8 mouse cellular contexts compared by ENCODE assay signal in genomic region chr13:109116342-109117201, GRCm38 (mm10).
A peak's percentile ranks its signal among the peaks of the same experiment; 100 is the strongest.
DNase-seq lines count a peak whose midpoint lies in the region; ATAC-seq and TF ChIP-seq lines count a peak whose summit lies in the region.

No protein-coding gene starts in this region.

- H3K9ac ChIP-seq in lung, embryonic 16.5 days (ENCODE audit: low read length), result no peak overlapping the region
- H3K9ac ChIP-seq in kidney, postnatal 0 days (ENCODE audit: low read depth, low read length), result no peak overlapping the region
- no peak overlapping the region for H3K9ac ChIP-seq in liver, embryonic 12.5 days
- H3K9ac ChIP-seq in neural tube, embryonic 15.5 days (replicated peaks), result peak overlapping the region; percentile 69

- under 1% methylated on average over 50 of the region's 63 CpGs for WGBS in lung, embryonic 16.5 days
- WGBS in kidney, postnatal 0 days, result under 1% methylated on average over 58 of the region's 63 CpGs
- WGBS in liver, embryonic 12.5 days (ENCODE audit: insufficient replicate concordance), result under 1% methylated on average over 39 of the region's 63 CpGs
- under 1% methylated on average over 63 of the region's 63 CpGs for WGBS in neural tube, embryonic 15.5 days

- H3K27me3 ChIP-seq in lung, embryonic 16.5 days (ENCODE audit: control insufficient read depth, insufficient read depth, low read depth, low read length), result peaks cover 17% of the 10 kb centered on the region
- H3K27me3 ChIP-seq in kidney, postnatal 0 days (ENCODE audit: insufficient read depth, low read length), result no peaks in the 10 kb centered on the region
- peaks cover 39% of the 10 kb centered on the region for H3K27me3 ChIP-seq in liver, embryonic 12.5 days (replicated peaks)
- H3K27me3 ChIP-seq in neural tube, embryonic 15.5 days (replicated peaks), result peaks cover 2% of the 10 kb centered on the region; the same call in 1 of the 2 replicates

- peak; percentile 45; the same call in 1 of the 2 replicates for ATAC-seq in lung, embryonic 16.5 days (ENCODE audit: low read depth)
- peak; percentile 79 for ATAC-seq in kidney, postnatal 0 days (replicated peaks; ENCODE audit: low FRiP score, low read depth)
- ATAC-seq in liver, embryonic 12.5 days, result peak; percentile 37; the same call in 1 of the 2 replicates
- peak; percentile 88 for ATAC-seq in neural tube, embryonic 15.5 days (ENCODE audit: low FRiP score)

- no peak for DNase-seq in lung, postnatal 36 days
- DNase-seq in cerebellum, postnatal 36 days, result peak; percentile 70
- peak; percentile 61 to 70 for DNase-seq in frontal cortex, postnatal 36 days (ENCODE audit: low spot score in 2 of 2)
- peak; percentile 76 for DNase-seq in kidney, postnatal 0 days (ENCODE audit: low spot score)
- DNase-seq in c-Kit-positive CD71-positive TER-119-positive erythroid progenitor cells, embryonic 14.5 days (ENCODE audit: low spot score), result no peak

- H3K27ac ChIP-seq in lung, embryonic 16.5 days (ENCODE audit: low read length), result no peak overlapping the region
- no peak overlapping the region for H3K27ac ChIP-seq in kidney, postnatal 0 days
- H3K27ac ChIP-seq in liver, embryonic 12.5 days, result no peak overlapping the region
- peak overlapping the region; percentile 82 for H3K27ac ChIP-seq in neural tube, embryonic 15.5 days (replicated peaks)

- peak overlapping the region; percentile 76 for H3K4me2 ChIP-seq in lung, embryonic 16.5 days (ENCODE audit: low read depth, low read length)
- peak overlapping the region; percentile 69 for H3K4me2 ChIP-seq in kidney, postnatal 0 days (ENCODE audit: low read length)
- peak overlapping the region; percentile 69 for H3K4me2 ChIP-seq in liver, embryonic 12.5 days
- peak overlapping the region; percentile 94 for H3K4me2 ChIP-seq in neural tube, embryonic 15.5 days

- H3K9me3 ChIP-seq in lung, embryonic 16.5 days (ENCODE audit: control insufficient read depth, low read length), result no peaks in the 10 kb centered on the region
- no peaks in the 10 kb centered on the region for H3K9me3 ChIP-seq in kidney, postnatal 0 days (replicated peaks; ENCODE audit: low read length)
- no peaks in the 10 kb centered on the region for H3K9me3 ChIP-seq in liver, embryonic 12.5 days (replicated peaks)
- no peaks in the 10 kb centered on the region for H3K9me3 ChIP-seq in neural tube, embryonic 15.5 days (replicated peaks)

- H3K36me3 ChIP-seq in lung, embryonic 16.5 days (ENCODE audit: control insufficient read depth, insufficient read depth, low read length), result no peaks in the 10 kb centered on the region
- no peaks in the 10 kb centered on the region for H3K36me3 ChIP-seq in kidney, postnatal 0 days (ENCODE audit: insufficient read depth, low read length)
- H3K36me3 ChIP-seq in liver, embryonic 12.5 days, result no peaks in the 10 kb centered on the region
- H3K36me3 ChIP-seq in neural tube, embryonic 15.5 days, result no peaks in the 10 kb centered on the region

- H3K4me3 ChIP-seq in lung, embryonic 16.5 days (ENCODE audit: low read length), result peak overlapping the region; percentile 43
- H3K4me3 ChIP-seq in kidney, postnatal 0 days (replicated peaks; ENCODE audit: low read depth, low read length), result peak overlapping the region; percentile 23
- H3K4me3 ChIP-seq in liver, embryonic 12.5 days, result peak overlapping the region; percentile 42
- peak overlapping the region; percentile 73 for H3K4me3 ChIP-seq in neural tube, embryonic 15.5 days (replicated peaks)

- TF ChIP-seq CTCF in kidney, postnatal 0 days (IDR thresholded peaks at IDR 0.05; ENCODE audit: low read depth), result peak; percentile 63

- H3K4me1 ChIP-seq in lung, embryonic 16.5 days (replicated peaks; ENCODE audit: control insufficient read depth, insufficient read depth, low read length), result peaks cover 11% of the 10 kb centered on the region
- H3K4me1 ChIP-seq in kidney, postnatal 0 days (replicated peaks; ENCODE audit: insufficient read depth, low read length), result peaks cover 4% of the 10 kb centered on the region; the same call in 1 of the 2 replicates
- H3K4me1 ChIP-seq in liver, embryonic 12.5 days, result peaks cover 7% of the 10 kb centered on the region; the same call in 1 of the 2 replicates
- H3K4me1 ChIP-seq in neural tube, embryonic 15.5 days, result peaks cover 20% of the 10 kb centered on the region

Comparison
In these comparisons a context has a peak if more than half of its experiments do, and no peak if none do; other contexts are left out.
1. ATAC-seq: peak in every context shown above with its lines; median percentile 88 in neural tube, embryonic 15.5 days; 79 in kidney, postnatal 0 days; 45 in lung, embryonic 16.5 days; 37 in liver, embryonic 12.5 days.
2. H3K4me3 ChIP-seq: peak in every context shown above with its lines; median percentile 73 in neural tube, embryonic 15.5 days; 43 in lung, embryonic 16.5 days; 42 in liver, embryonic 12.5 days; 23 in kidney, postnatal 0 days.
3. DNase-seq: peak in cerebellum, postnatal 36 days (2 of 2), frontal cortex, postnatal 36 days (2 of 2) and kidney, postnatal 0 days (single experiment); none in lung, postnatal 36 days (single experiment) and c-Kit-positive CD71-positive TER-119-positive erythroid progenitor cells, embryonic 14.5 days (single experiment).
4. Peak in every context shown above with its lines, with median percentiles within 50 percentile points of each other: H3K4me2 ChIP-seq.